Mouse (Mus musculus): Measurements from ENCODE around the gene Mettl2.
A peak's percentile ranks its signal among the peaks of the same experiment; 100 is the strongest.

Gene Mettl2

GRCm38 (mm10) chr11:105153068-105153833 is 27.0 kb downstream of the Mettl2 start:
- no peak for DNase-seq

- no peak for DNase-seq
These were observed 29.7 kb downstream of the Mettl2 start for GRCm38 (mm10) chr11:105155915-105156314.

GRCm38 (mm10) chr11:105156748-105157267 is 30.6 kb downstream of the Mettl2 start:
- DNase-seq: no peak

DNA sequence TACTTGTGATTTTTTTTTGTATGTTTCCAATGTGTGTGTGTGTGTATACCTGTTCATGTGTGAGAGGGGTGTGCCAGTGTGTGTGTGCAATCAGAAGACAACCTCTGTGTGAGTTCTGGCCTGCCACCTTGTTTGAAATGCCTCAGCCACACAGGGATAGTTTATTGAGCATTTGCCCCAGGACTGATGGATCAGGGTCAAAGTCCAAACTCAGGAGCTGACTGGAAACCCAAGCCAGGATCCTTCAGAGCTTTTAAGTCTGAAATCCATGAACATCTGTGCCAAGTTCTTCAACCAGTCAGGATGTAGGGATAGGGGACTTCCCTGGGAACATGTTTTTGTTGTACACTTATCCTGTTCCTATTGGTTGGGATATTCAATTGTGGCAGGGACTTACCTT is 31.8 kb downstream of the Mettl2 start:
- no peak for DNase-seq

GRCm38 (mm10) chr11:105159673-105160360 is 33.6 kb downstream of the Mettl2 start:
- DNase-seq: no peak

- DNase-seq: no peak
These were observed 35.2 kb downstream of the Mettl2 start for GRCm38 (mm10) chr11:105161411-105161810.

DNA sequence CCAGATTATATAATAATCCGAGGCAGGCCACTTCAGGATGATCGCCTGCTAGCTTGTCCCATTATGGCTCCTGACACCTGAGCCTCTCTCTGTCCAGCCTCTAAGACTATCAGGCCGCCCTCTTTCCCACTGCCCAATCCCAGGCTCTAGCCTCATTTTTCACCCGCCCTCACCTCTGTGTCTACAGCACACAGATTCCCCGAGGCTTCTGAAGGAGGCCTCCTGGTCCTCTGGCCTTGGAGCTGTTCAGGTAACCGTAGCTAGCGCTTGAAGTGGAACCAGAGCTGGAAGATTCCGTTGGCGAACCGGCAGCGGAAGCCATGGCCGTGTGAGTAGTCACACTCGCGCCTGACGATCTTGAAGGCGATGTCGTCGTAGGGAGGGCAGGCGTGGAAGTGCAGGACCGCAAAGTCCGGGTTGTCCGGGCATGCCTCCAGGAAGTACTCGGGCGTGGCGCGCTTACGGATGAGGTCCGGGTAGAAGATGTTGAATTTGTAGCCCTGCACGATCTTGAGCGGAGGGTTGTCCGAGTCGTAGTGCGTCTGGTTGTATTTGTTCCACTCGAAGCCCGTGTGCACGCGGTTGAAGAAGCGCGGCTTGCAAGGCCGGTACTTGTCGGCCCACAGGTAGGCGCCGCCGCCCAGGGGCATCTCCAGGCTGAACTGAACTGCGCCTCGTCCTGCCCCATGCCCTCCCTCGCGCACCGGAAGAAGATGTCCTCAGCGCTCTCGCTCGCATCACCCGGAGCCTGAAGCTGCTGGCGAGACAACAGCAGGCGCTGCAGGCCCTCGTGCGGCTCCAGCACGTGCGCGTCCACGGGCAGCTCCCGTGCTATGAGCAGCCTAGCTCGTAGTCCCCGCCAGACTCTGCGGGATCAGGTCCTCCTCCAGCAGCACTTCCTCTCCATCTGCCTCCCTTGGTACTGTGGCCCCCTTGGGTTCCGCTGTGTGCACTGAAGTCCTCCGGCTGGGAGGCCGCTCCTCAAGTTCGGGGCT is 38.6 kb downstream of the Mettl2 start:
- no peak for DNase-seq

GRCm38 (mm10) chr11:105166780-105167179 is 40.6 kb downstream of the Mettl2 start:
- no peak for DNase-seq

GRCm38 (mm10) chr11:105178516-105178915 is 52.3 kb downstream of the Mettl2 start, which contains the start of gene Tlk2:
Gene Tlk2, plus strand, starts transcription at chr11:105178807.
- DNase-seq: no peak

DNA sequence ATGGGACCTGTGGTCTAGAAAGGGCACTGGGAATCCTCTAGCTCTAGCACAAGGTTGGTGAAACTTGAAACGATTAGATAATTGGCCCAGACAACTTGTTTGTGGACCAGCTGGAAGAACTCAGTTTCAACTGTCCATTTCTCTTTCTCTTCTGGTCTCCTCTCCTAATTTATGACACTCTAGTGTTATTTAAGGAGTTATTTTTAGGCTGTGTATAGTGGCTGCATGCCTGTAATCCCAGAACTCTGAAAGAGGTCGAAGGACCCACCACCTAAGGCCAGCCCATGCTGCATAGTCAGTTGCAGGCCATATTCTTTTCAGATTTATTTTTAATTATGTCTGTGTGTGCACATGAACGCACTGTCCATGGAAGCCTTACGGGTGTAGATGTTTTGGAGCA is 53.3 kb downstream of the Mettl2 start:
- no peak for DNase-seq

DNA sequence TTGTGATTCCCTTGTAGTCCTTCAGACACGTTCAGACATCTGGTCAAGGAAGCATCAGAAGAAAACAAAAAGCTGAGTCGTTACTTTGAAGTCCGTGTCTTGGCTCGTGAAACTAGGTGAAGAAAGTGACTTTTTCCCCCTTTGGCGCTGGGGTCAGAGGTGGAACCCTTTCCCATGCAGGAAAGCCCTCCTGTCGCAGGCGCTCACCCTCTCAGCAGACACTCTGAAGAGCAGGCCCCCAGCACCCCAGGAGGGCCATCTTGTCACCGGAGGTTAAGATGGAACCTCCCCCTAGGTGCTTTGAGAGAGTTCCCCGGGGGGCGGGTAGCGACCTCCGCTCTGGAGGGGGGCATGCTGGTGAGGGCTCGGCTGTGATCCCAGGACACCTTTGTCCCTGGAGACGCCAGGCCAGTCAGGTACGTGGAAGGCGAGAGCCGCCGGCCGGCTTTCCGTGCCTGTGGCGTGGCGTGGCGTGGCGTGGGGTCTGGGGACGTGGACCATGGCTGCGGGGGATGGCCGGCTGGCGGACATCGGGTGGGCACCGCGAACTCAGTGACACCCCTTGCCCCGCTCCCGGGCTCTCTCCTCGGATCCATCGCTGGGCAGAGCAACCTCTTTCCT is 54.4 kb downstream of the Mettl2 start:
- peak; percentile 67 for DNase-seq

GRCm38 (mm10) chr11:105181126-105181637 is 55.0 kb downstream of the Mettl2 start:
- DNase-seq: peak; percentile 88

DNA sequence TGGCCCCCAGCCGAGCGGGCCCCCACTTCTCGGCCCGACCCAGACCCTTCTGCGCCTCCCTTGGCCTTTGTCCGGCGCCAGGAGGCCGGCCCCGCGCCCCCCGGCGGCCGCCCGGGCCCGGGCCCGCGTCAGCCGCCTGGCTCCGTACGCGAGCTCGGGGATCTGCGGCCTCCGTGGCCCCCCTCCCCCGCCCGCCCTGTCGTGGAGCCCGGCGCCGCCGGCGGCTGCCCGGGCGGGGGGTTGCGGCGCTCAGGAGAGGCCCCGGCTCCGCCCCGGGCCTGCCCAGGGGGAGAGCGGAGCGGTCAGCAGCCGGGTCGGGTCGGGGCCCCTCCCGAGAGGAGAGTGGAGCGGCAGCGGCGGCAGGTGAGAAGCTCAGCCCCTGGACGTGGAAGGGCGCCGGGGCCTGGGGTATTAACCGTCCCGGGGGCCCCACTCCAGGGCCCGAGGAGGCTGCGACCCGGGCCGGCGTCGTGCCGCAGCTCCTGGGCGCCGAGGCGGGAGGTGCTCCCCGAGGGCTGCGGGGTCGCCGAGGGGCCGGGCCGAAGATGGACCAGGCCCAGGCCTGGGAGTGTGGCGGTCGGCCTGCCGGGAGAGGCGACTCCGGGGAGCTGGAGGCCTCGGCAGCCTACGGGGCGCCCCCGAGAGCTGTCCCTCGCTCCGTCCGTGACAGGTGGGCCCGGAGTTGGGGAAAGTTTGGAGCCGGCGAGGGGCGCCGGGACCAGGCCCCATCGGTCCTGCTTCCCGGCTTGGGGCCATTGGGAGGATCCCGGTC is 55.6 kb downstream of the Mettl2 start:
- DNase-seq: peak; percentile 57

DNA sequence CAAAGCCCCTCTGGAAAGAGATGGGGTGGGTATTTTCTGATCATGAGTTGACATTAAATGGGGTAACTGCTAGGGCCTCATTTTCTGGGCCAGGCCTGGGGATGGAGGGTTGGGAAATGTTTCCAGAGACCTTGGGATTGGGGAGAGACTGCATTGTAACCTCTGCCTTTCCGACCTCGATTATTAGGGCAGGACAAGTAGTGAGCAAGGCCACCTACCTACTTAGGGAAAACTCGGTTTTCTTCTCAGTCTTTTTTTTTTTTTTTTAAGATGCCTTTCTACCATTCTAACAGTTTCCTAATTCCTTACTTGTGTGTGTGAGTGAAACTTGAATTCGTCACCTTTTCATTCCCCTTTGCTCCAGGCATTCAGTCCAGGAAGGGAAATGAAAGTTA is 56.2 kb downstream of the Mettl2 start:
- no peak for DNase-seq

GRCm38 (mm10) chr11:105184678-105185077 is 58.5 kb downstream of the Mettl2 start:
- DNase-seq: no peak
